Mouse (Mus musculus) kidney, postnatal 14 days (tissue): Measurements from ENCODE around the gene Rilpl1.

Source experiments
- DNase-seq: peaks from one replicate; pipeline ENCODE4 v3.0.0; 2022; ENCODE audit warnings: mixed read lengths

The Rilpl1 gene

DNA sequence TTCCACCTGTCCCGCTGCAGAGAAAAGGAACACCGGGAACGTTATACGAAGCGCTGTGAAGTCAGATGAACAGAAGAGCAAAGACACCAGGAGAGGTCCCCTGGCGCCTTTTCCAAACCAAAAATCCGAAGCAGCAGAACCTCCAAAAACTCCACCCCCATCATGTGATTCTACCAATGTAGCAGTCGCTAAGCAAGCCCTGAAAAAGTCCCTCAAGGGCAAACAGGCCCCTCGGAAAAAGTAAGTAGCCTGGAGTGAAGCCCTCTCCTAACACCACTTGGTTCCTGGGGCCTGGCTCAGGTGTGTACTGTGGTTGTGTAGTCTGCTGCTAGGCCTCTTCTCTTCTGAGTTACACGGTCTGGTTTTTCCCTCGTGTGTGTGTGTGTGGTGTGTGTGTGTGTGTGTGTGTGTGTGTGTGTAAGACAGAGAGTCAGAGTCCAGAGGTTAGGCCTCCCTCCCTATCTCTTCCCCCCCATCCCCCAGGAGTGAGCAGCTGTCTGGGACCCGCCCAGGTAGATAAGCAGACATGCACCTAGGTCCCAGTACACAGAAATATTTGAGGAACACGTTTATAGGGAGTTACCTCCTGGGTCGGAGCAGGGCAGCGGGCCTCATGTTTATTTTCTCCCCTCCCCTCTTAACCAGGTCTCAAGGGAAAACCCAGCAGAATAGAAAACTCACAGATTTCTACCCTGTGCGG lies 80.4 kb downstream of the Rilpl1 start:
- no peak for DNase-seq

DNA sequence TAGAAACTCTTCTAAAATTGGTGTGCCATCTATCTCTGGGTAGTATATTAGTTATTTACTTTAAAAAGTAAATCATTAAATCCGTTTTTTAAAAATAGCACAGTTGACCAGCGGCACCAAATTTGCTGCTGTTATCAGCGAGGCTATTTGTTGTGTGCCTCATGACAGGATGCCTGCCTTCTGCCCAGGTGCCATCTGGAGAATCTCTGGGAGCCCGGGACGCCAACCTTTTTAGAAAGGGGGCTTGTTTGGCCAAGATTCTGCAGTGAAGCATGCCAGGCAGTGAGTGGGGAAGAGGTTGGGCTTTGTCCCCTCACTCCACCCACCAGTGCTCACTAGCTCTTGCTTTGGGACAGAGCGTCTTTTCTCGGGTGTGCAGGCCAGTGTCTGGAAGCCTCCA lies 81.1 kb downstream of the Rilpl1 start:
- DNase-seq = no peak

- DNase-seq = no peak
Measured at GRCm38 (mm10) chr5:124449494-124449893, 81.7 kb downstream of the Rilpl1 start.

GRCm38 (mm10) chr5:124446301-124446881 lies 84.8 kb downstream of the Rilpl1 start:
- DNase-seq = peak; percentile 76

DNA sequence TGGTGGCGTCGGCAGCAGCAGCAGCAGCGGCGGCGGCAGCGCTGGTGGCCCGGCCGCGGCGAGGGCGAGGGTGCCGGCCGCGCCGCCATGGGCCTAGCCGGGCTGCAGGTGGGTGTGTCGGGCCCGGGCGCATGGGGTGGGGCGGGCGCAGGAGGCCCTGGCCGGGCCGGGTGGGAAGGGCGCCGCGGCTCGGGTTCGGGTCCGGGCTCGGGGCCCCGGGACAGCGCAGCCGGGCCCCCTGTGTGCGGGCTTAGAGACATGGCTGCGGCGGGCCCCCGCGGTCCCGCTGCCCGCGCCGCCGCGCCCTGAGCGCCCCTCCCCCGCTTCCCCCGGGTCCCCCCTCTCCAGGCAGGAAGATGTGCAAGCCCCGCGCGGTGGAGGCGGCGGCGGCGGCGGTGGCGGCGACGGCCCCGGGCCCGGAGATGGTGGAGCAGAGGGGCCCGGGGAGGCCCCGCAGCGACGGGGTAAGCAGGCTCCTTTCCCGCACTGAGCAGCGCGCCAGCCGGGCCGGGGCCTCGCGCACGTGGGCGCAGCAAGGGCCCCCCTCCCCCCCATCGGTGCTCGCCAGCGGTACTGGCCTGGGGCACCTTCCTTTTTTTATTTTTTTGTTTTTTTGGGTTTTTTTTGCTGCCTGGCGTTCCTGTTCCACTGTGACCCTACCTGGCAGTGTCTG lies 85.4 kb downstream of the Rilpl1 start:
- DNase-seq = peak; percentile 72

GRCm38 (mm10) chr5:124444661-124445561 lies 86.3 kb downstream of the Rilpl1 start:
- peak; percentile 89 for DNase-seq

GRCm38 (mm10) chr5:124444208-124444607 lies 87.0 kb downstream of the Rilpl1 start:
- DNase-seq = no peak
